Mouse (Mus musculus) midbrain, embryonic 16.5 days (tissue): ENCODE data around the gene Shc1. TPM values are rescaled to one million over a fixed set of nuclear protein-coding genes. Genes with fewer than 3 reads are reported as not detected.

ENCODE experiments used
- ATAC-seq: fragments of 200-750 bp; cut with Nextera tagmentation; 2 replicates; pipeline ENCODE4 v1.8.0; 2017; ENCODE audit warnings: moderate TSS enrichment
- H3K27ac ChIP-seq: fragments of 300-500 bp; sonication (generic); 2 replicates; pipeline ENCODE4 v1.5.1; 2014; ENCODE audit warnings: mild to moderate bottlenecking, low read length, mixed read lengths
- H3K27me3 ChIP-seq: fragments of 300-500 bp; sonication (generic); 2 replicates; pipeline ENCODE4 v1.6.1; 2014; ENCODE audit warnings: low read depth, low read length, mixed read lengths; ENCODE audit not compliant: control insufficient read depth, insufficient read depth
- H3K36me3 ChIP-seq: fragments of 300-500 bp; sonication (generic); 2 replicates; pipeline ENCODE4 v1.6.1; 2014; ENCODE audit warnings: mild to moderate bottlenecking, low read length, moderate library complexity, mixed read lengths; ENCODE audit not compliant: control insufficient read depth, insufficient read depth
- H3K4me1 ChIP-seq: fragments of 300-500 bp; sonication (generic); 2 replicates; pipeline ENCODE4 v1.6.1; 2014; ENCODE audit warnings: mild to moderate bottlenecking, low read length, mixed read lengths; ENCODE audit not compliant: control insufficient read depth, insufficient read depth
- H3K4me2 ChIP-seq: fragments of 300-500 bp; sonication (generic); 2 replicates; pipeline ENCODE4 v1.6.1; 2014; ENCODE audit warnings: mild to moderate bottlenecking, low read length, mixed read lengths
- H3K4me3 ChIP-seq: fragments of 300-500 bp; sonication (generic); 2 replicates; pipeline ENCODE4 v1.5.1; 2014; ENCODE audit warnings: low read depth, mild to moderate bottlenecking, low read length, moderate library complexity, mixed read lengths
- H3K9ac ChIP-seq: fragments of 300-500 bp; sonication (generic); 2 replicates; pipeline ENCODE4 v1.6.1; 2014; ENCODE audit warnings: low read depth, low read length, mixed read lengths
- H3K9me3 ChIP-seq: fragments of 300-500 bp; sonication (generic); replicated peaks from 2 replicates; pipeline ENCODE4 v1.6.1; 2014; ENCODE audit warnings: mild to moderate bottlenecking, low read length, mixed read lengths; ENCODE audit not compliant: control insufficient read depth, poor library complexity, severe bottlenecking
- WGBS: fragments of 180-500 bp; shearing (Covaris S2); extraction: QIAGEN DNeasy Blood & Tissue Kit; methylation state at CpG from one replicate; pipeline ENCODE4 v1.1.7; 2014; 5-methylcytosine and 5-hydroxymethylcytosine counted together
- polyA plus RNA-seq: library from polyadenylated mRNA; unstranded; fragments of >200 nt; fragmentation: Nextera tagmentation; extraction: Ambion mirVana; gene quantifications from 2 replicates; pipeline ENCODE4 v1.2.1, GENCODE M21; 2015

Gene Shc1
- polyA plus RNA-seq, 1 experiment from 2014 or later = 13.2 TPM

DNA sequence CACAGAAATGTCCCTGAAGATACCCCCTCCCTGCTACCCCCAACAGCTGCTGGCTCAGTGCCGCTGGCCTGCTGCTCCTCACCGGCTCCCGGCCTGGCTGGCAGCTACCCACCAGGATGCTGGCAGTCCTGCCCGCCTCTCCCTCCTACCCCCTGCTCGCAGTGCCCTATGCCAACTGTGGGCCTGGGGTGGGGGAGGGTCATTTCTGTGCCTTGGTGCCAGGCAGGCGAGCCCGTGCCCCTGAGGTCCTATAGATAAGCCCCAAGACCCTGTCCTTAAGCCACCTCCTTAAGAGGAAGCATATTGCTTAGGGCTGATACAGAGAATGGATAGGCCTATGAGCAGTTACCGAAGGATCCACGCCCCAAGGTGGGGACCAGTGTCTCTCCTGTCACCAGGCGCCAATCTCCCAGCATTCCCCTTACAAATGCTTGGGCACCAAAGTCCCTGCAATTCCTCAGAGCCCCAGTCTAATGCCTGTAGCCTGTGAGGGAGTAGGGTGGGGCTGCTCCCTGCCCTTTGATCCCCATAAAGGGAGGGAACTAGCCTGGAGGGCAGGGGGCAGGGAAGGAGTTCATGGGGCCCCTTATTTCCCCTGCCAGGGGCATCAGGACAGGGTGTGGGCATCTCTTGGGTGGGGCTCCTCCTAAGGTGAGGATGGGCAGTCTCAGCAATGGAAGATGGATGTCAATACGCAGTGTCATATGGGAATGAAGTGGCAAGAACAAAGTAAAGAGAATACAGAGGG, 29.9 kb upstream of the Shc1 start:
- no peak overlapping the region for H3K4me2 ChIP-seq
- ATAC-seq = 0 out of 2 replicates have a peak, but pooled peaks have one; percentile 1
- 0 out of 2 replicates have a peak, but pooled peaks cover 5% of the 10 kb centered on the region for H3K27me3 ChIP-seq
- H3K9ac ChIP-seq = no peak overlapping the region
- H3K9me3 ChIP-seq = no peaks in the 10 kb centered on the region
- 70% methylated on average over 11 of the region's 11 CpGs for WGBS
- H3K4me1 ChIP-seq = peaks cover 26% of the 10 kb centered on the region
- H3K27ac ChIP-seq = no peak overlapping the region
- H3K4me3 ChIP-seq = no peak overlapping the region
- no peaks in the 10 kb centered on the region for H3K36me3 ChIP-seq

DNA sequence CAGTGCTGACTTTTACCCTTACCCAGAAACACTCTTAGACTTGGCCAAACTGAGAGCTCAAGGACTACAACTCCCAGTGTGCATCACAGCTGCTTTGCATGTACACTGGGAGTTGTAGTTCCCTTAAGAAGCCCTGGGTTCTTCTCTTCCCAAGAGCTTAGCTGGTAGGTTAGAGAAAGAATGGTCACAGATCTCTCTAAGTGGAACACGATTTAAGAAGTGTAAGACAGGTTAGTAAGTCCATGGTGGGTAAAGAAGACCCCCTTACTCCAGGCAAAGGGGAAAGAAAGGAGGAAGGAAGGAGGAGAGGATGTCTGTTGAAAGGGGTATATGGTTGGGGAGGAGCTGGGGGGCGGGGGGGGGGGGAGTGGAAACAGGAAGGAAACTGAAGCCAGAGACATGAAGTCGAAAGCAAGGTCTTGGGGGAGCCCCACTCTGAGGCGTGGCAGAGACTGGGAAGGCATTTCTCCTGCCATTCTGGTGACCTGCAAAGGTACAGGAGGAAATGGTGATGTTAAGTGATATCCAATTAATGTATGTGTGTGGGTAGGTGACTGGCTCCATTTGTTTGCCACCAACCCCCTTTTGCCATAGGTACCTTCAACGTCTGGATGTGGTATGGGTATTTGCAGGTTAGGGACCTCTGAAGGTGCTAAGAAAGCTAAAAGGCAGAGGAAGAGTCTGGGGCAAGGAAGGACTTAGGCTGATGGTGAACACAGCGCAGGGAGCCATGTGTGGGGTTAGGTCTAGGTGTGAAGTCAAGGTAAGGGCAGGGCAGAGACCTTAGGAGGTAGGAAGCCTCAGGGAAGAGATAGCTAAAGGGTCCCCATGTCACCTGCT, 29.1 kb upstream of the Shc1 start:
- no peak overlapping the region for H3K27ac ChIP-seq
- no peak overlapping the region for H3K4me2 ChIP-seq
- peaks cover 10% of the 10 kb centered on the region; the same call in 1 of the 2 replicates for H3K27me3 ChIP-seq
- no peak for ATAC-seq
- no peak overlapping the region for H3K4me3 ChIP-seq
- 72% methylated on average over 6 of the region's 6 CpGs for WGBS
- no peaks in the 10 kb centered on the region for H3K36me3 ChIP-seq
- H3K9me3 ChIP-seq = no peaks in the 10 kb centered on the region
- no peak overlapping the region for H3K9ac ChIP-seq
- H3K4me1 ChIP-seq = peaks cover 35% of the 10 kb centered on the region

DNA sequence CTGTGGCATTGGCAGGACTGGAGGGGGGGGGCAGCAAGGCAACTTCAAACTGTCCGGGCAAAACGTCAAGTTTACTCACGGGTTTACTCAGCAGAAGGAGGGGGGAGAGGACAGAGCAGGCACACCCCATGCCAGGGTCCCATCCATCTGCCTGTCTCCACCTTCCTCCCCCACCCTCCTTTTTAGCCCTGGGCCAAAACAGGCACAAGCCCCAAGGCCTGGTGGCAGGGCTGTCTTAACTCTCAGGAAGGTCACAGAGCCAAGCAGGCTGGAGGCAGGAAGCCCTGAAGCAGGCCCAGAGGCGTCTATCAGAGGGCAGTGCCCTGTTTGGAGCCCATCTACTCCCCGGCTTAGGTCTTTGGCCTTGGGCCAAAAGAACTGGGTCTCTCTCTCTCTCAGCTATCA, 28.1 kb upstream of the Shc1 start:
- H3K4me1 ChIP-seq = peaks cover 45% of the 10 kb centered on the region
- peaks cover 17% of the 10 kb centered on the region for H3K27me3 ChIP-seq
- 65% methylated on average over 3 of the region's 5 CpGs for WGBS
- no peak for ATAC-seq
- H3K4me2 ChIP-seq = no peak overlapping the region
- H3K9me3 ChIP-seq = no peaks in the 10 kb centered on the region
- no peaks in the 10 kb centered on the region for H3K36me3 ChIP-seq
- no peak overlapping the region for H3K27ac ChIP-seq
- no peak overlapping the region for H3K9ac ChIP-seq
- H3K4me3 ChIP-seq = no peak overlapping the region

DNA sequence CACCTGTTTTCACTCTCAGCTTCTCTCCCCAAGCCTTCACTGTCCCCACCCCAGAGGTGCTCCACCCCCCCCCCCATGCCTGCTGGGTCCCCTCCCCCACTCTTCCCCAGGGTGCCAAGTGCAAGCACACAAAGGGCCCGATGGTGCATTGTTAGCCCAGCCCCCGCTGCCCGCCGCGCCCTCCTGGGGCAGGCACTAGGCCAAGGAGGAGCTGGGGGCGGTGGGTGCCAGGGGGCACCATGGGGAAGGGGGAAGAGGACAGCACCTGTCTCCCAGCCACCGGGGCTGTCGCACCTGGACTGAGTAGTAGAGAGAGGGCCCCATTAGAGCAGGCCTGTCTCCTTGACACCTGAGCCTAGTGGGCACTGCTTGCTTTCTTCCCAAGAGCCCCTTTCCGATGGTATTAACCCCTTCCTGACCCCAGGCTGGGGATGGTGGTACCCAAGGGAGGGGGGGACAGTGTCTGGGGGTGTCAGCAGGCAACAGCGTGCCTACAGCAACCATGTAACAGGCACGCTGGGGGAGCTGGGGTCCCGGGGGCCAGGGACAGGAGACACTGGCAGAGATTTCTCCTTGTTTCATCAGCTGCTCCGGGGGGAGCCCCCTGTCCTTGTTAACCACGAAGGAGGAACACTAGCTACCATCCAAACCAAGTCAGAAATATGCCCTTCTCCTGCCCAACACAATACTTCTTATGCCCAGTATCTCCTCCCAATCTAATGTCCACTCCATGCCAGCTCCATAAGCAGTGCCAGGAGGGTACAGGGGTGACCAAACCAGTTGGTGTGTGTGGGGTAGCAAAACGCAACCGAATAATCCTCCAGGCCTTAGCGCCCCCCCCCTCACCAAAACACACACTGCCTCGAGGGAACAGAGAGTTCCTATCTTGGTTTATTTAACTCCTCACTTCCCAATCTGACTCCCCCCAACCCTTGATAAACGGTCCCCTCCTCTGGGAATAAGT, 27.3 kb upstream of the Shc1 start:
- Histone ChIP-seq H3K9ac (peak overlapping the region; percentile 72), H3K4me3 (peak overlapping the region; percentile 55), H3K27me3 (peaks cover 21% of the 10 kb centered on the region), H3K36me3 (no peaks in the 10 kb centered on the region), H3K4me2 (peak overlapping the region; percentile 99), H3K4me1 (peaks cover 53% of the 10 kb centered on the region), H3K9me3 (no peaks in the 10 kb centered on the region), H3K27ac (0 out of 2 replicates have a peak overlapping the region, but pooled peaks have one; percentile 8)
- no peak for ATAC-seq
- WGBS = 11% methylated on average over 18 of the region's 19 CpGs

DNA sequence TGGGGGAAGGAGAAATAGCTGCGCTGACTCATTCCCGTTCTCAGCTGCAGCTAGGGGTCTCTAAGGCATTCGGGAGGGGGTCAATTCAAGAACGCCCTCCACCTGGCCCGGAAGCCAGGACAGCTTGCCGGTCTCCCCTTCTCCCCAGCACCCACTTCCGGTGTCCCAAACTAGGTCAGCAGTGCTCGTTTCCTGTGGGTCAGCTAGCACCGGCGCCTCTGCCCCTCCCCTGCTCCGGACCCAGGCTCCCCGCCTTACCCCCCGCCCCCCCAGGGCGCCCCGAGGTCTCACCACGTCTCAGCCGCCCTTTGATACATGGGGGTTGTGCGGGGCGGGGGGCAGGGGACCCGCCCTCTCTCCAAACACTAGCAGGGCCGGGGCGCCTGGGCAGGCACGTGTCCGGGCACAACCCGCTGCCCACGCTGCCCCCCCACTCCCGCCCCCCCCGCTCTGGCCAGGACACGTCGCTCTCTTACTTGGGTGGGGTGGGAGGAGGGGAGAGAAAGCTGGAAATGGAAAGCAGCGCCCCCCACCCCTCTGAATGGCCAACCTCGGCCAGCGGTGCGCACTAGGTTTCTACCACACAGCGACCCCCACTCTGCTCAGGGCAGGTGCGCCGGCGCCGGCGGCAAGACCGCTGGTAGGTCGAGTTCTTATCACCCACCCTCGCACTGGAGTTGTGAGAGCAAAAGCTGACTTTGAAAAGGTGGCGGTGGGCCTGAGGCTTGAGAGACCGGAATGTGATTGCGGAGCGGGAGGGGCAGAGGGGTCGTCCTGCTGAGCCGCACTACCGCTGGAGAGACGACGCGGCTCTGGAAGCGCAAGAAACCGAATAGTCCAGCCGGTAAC, 26.4 kb upstream of the Shc1 start:
- peak overlapping the region; percentile 99 for H3K4me2 ChIP-seq
- peak overlapping the region; percentile 55 for H3K4me3 ChIP-seq
- 0 out of 2 replicates have a peak overlapping the region, but pooled peaks have one; percentile 8 for H3K27ac ChIP-seq
- under 1% methylated on average over 44 of the region's 56 CpGs for WGBS
- peaks cover 25% of the 10 kb centered on the region for H3K27me3 ChIP-seq
- peak overlapping the region; percentile 72 for H3K9ac ChIP-seq
- H3K4me1 ChIP-seq = peaks cover 60% of the 10 kb centered on the region
- no peak for ATAC-seq
- H3K36me3 ChIP-seq = no peaks in the 10 kb centered on the region
- H3K9me3 ChIP-seq = no peaks in the 10 kb centered on the region

DNA sequence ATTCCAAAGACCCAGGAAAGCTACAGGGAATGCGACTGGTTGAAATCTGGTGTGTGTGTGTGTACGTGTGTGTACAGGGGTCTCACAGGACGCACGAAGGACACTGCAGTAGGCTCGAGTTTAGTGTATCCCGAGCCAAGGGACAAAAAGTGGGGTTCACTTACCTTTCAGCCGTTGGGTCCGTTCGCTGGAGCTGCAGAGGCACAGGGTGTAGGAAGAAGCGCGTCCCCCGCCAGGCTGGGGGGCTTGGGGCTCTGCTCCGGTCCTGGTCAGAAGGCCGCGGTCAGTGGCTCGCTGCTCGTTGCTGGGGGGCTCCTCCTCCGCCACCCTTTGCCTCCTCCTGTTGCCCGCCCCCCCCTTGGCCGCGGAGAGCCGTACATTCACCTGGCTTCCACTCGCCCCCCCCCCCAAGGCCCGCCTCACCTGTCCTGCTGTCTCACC, 25.4 kb upstream of the Shc1 start:
- Histone ChIP-seq H3K4me1 (peaks cover 60% of the 10 kb centered on the region), H3K27ac (no peak overlapping the region), H3K4me2 (peak overlapping the region; percentile 99), H3K27me3 (peaks cover 25% of the 10 kb centered on the region), H3K4me3 (peak overlapping the region; percentile 55), H3K36me3 (no peaks in the 10 kb centered on the region), H3K9me3 (no peaks in the 10 kb centered on the region), H3K9ac (peak overlapping the region; percentile 58)
- WGBS = under 1% methylated on average over 20 of the region's 24 CpGs
- no peak for ATAC-seq

DNA sequence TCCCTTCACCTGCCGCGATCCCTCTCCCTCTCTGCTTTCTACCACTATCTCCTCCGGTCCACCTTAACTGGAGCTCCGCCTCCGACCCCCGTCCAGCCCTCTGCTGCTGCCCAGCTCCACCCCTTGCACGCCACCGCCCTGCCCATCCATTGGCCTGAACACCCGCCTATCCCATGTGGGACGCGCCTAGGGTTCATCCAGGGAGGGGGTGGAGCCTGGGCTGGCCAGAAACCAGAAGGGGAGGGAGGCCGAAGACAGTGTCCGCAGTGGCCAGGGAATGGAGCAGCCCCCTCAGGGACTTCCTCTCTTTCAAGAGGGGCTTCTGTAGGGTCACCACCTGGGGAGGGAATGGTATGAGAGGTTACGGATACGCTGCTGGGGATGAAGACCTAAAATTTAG, 24.6 kb upstream of the Shc1 start:
- Histone ChIP-seq H3K9me3 (no peaks in the 10 kb centered on the region), H3K9ac (peak overlapping the region; percentile 65), H3K36me3 (no peaks in the 10 kb centered on the region), H3K4me1 (peaks cover 60% of the 10 kb centered on the region), H3K27me3 (peaks cover 25% of the 10 kb centered on the region), H3K27ac (peak overlapping the region; percentile 58), H3K4me3 (peak overlapping the region; percentile 55), H3K4me2 (peak overlapping the region; percentile 99)
- peak; percentile 93 for ATAC-seq
- under 1% methylated on average over 15 of the region's 15 CpGs for WGBS
